Mouse (Mus musculus) embryonic fibroblast, embryonic 13.5 days (primary cell): ENCODE results near the gene 4921507P07Rik.

ENCODE experiments used
- CTCF ChIP-seq: IDR thresholded peaks from 2 replicates; pipeline ENCODE4 v1.5.1; 2011; ENCODE audit warnings: mild to moderate bottlenecking, control low read depth, low read length, moderate library complexity, borderline replicate concordance; ENCODE audit not compliant: insufficient read depth
- POLR2A ChIP-seq: IDR thresholded peaks from 2 replicates; pipeline ENCODE4 v1.6.1; 2011; ENCODE audit warnings: low read depth, mild to moderate bottlenecking, control low read depth, low read length, moderate library complexity

DNA sequence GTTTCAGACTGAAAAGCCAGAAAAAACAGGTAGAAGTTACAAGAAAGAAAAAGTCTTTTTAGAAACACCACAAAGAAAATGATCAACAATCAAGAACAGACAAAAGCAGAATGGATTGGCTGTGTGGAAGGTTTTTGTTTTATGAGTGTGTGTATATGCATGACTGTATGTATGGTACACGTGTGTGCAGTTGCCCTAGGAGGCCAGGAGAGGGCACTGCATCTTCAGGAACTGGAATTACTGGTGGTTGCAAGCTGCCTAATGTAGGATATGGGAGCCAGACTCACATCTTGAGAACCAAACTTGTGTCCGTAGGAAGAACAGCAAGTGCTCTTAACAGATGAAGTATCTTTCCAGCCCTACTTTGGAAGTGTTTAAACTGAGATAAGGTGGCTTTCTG is 2.1 kb downstream of the 4921507P07Rik start:
- TF ChIP-seq CTCF (no peak), POLR2A (no peak)
